Mouse (Mus musculus): ENCODE results near the gene Elovl2.
A peak's percentile ranks its signal among the peaks of the same experiment; 100 is the strongest.
"Not testable (repeated sequence)": the region's sequence is repeated elsewhere in the genome, so short reads cannot be mapped to it uniquely, and the experiment has no call there.

The Elovl2 gene

DNA sequence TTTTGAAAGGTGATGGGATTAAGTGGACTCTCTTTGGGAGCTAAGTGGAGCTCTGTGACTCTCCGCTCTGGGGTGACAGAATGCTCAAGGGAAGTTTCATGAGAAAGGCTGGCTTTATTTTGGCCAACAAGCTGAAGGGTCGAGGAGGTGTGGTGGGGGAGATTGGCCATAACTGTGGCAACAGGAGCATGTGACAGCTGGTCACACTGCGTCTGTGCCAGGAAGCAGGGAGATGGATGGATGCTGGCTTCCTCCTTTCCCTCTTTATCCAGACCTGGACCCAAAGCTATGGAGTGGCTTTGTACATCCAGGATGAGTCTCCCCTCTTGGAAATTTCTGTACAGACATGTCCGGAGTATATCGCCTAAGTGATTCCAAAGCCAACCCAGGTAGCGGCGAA is 13.0 kb upstream of the Elovl2 start:
- DNase-seq (ENCODE audit: low read depth), result no peak

DNA sequence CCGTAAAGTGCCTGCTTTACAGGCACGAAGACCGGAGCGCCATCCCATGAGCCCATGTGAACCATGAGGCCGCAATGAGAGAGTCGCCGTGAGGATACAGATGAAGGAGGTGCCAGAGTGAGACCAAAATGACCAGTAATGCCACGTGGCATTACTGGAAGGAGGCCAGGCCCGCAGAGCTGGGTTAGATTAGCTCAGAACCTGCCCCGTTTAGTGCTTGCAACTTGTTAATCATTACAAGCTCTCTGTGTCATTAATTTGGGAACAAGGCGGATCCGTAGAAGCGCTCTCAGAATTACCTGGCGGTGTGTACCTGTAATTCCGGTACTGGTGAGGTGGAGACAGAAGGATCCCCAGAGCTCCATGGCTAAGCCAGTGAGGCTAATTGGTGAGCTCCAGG is 12.0 kb upstream of the Elovl2 start:
- no peak for DNase-seq (ENCODE audit: low read depth)

DNA sequence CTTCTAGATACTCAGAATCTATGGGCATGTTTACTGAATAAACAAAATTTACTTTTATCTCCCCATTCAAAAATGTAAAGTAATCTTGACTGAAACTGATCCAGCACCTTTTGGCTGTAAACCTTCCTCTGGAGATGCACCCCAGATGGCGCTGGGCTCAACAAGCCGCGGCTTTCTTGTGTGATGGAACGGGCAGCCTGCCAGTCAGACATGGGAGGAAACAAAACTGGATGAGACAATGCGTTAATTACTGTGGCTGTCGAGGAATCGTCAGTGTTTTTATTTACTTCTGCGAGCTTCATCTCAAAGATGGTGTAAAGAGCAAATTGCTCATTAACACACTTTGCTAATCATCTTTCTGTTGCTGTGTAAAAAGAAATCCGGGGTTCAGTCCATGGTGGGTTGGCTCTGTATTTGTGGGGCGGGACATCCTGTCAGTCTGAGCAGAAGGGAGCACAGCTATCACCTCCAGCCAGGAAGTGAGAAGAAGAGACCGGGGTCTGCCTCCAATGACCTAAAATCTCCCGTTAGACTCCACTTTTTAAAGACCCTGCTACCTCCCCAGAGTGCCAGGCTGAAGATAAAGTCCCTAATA is 11.3 kb upstream of the Elovl2 start:
- no peak for DNase-seq (ENCODE audit: low read depth)

DNA sequence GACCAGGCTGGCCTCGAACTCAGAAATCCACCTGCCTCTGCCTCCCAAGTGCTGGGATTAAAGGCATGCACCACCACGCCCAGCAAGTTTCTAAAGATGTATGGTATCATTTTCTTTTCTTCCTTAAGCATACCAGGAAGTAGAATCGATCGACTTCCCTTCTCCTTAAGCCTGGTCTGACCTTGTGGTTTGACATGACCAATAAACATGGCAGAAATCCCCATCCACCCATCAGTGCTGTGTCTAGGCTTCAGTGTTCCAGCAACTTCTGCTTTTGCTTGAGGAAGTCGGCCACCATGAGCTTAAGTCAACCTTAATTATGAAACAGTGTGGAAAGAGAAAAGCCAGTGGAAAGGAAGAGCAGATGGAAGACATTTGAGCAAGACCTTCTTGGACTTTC is 10.1 kb upstream of the Elovl2 start:
- DNase-seq (ENCODE audit: low read depth), result no peak

DNA sequence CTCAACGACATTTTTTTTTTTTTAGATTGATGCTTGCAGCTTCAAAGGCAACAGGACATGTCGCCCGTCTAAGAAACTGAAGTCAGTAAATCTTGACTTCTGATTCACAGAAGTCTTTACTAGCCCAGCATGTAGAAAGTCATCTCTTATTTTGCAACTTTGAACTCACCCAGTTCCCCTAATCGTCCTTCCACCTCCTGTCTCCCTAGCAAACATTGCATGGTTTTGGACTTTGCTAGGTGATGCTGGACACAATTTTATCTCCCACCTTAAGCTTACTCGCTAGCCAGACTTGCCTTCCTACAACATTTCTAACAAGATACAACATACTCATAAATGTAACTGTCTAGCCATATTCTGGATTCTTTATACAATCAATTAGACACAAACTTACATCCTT is 7.9 kb upstream of the Elovl2 start:
- no peak for DNase-seq (ENCODE audit: low read depth)

DNA sequence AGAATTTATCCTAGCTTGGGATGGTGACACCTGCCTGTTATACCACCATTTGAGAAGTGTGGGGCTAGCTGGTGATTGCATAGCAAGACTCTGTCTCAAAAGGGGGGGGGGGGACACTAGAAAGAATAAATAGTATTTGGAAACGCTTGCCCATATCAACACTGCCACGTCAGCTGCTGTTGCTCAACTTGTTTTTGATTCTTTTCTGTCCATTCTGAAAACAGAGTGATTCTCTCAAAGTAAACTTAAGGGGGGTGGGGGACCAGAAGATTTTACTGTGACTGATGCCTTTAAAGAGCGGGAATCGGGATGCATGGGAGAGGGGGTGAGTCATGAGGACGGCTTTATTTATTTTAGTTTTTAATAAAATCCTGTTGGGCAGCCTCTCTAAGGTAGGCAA is 6.3 kb upstream of the Elovl2 start:
- DNase-seq (ENCODE audit: low read depth), result peak; percentile 2

DNA sequence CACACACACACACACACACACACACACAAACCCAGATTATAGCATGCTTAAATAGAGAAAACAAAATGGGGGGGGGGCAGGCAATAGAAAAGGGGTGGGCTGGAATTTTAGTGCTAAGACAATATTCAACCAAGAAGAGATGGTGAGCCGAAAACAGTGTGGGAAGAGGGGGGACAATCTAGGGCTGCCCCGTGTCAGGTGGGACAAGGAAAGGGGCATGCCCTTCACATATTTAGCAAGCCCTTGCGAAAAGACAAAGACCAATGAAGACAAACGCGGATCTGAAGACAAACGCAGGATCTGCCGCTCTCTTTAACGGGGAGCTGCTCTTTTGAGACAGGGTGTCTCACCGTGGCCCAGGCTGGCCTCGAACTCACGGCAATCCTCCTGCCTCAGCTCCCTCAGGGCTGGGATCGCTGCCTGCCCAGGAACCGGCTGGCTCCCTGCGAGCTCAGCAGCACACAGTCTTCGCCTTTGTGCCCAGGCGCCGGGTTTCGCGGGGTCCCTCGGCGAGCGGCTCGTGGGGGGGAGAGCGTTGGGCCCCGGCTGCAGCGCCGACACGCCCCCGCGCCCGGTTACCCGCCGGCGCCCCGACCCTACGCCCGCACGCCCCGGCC is 410 bp downstream of the Elovl2 start:
- no peak for DNase-seq (ENCODE audit: low read depth)

DNA sequence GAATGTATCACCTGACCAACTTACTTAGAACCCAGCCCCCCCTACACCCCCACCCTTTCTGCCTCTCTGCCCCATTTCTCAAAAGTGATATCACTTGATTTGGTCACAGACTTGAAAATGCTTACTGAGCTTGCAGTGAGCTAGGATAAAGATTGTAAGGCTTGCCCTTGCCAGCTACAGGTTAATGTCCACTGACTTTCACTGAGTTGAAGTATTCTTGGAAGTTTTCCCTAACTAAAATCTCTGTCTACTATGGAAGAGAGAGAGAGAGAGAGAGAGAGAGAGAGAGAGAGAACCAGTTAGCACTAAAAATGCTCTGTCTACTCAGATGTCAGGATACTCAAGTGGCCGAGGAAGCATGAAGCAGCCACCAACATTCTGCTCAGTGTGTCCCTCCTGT is 1.1 kb downstream of the Elovl2 start:
- no peak for DNase-seq (ENCODE audit: low read depth)

DNA sequence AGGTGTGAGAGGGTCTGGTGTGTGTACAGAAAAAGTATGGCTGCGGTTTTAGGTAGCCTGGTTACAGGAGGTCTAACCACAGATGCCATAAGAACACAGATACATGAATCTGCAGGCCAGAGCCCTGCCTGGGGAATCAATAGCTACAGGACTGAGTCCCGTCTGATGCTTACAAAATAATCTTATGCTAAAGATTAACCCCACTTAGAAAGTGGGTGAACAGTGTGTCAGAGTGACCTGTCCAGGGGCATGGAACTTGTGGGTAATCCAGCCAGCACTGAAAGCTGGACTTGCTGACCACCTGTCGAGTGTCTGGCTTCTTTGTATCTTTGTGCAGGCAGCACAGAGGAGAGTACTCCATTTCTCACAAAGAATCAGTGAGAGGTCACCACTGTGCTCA is 4.0 kb downstream of the Elovl2 start:
- DNase-seq (ENCODE audit: low read depth), result no peak

DNA sequence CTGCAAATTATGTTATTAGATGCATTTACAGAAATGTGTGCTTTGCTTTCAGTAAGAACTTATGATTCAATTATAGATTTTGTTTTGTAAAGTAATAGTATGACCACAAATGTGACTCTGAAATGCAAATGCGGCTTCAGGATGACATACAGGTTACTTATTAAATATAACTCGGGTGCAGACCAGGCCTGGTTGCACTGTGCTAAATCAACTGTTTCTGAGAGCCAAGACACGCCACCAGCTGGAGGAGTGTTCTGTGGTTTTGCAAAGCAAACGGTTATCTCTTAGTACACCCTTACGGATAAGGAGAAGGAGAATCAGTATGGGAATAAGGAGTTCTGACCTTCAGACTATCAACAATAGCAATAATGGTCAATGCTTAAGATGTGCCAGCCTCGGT is 4.5 kb downstream of the Elovl2 start:
- no peak for DNase-seq (ENCODE audit: low read depth)

DNA sequence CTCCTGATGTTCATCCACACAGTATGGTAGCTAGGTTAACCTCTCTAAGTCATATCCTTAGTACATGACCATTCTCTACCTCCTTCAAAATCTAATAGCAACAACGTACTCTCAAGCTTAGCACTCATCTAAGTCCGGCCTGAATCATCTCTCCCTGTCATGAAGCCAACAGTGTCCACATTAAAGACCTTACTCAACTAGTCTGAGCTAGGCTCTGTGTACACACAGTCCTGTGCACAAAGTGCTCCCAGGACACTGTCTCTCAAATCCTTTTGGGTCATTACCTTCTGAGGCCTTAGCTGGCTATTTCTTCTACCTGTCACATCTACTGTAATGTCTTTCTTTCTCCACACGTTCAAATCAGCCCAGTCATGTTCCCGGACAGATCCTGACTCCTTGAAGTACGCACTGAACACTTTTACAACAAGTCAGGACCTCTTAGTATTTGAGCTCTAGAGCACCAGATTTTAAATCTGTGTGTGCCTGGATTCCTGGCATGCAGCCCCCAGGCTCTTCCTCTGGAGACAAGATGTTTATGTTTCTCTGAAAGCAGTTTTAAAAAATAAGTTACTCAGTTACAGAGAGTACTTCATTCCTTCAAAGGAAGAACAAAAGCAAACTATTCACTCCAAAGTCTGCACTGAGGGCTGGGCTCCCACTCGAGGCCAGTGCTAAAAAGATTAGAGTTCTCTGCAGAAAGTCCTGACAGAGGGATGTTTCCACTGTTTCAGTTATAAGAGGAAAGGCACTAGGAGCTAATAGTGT is 7.5 kb downstream of the Elovl2 start:
- peak; percentile 9 for DNase-seq (ENCODE audit: low read depth)

DNA sequence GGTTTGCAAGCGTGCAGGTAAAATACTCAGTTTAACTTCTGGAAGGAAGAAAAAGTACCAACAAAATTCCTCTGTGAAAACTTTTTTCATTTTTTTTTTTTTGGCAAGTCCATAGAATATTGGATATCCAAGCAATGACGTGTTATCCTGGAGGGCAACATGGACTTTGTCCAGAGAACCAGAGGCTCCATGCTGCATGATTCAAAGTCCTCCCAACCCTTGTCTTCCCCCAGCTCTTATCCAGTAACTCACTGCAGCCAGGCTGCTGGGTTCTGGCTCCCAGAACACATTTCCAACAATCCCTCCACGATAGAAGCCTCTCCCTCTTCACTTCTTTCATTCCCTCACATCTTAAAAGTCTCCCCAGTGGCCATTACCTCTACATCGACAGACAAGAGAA is 8.9 kb downstream of the Elovl2 start:
- DNase-seq (ENCODE audit: low read depth), result peak; percentile 64

DNA sequence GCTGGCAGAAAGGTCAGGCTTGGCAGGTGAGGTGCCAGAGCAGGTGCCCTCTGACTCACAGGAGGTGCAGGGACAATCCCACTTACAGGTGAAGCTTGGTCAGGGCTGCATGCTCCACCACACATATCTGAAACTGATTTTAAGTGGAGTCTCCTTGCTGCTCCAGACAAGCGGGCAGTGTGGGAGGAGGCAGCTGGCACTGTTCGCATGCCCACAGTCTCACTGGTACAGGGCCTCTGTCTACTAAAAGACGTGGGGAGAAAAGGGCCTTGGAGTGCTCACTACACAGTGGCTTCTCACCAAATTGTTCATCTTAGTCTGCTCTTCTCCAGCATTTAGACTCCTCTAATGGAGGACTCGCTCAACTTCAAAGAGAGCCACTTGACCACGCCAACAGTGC is 14.0 kb downstream of the Elovl2 start:
- DNase-seq (ENCODE audit: low read depth), result no peak

DNA sequence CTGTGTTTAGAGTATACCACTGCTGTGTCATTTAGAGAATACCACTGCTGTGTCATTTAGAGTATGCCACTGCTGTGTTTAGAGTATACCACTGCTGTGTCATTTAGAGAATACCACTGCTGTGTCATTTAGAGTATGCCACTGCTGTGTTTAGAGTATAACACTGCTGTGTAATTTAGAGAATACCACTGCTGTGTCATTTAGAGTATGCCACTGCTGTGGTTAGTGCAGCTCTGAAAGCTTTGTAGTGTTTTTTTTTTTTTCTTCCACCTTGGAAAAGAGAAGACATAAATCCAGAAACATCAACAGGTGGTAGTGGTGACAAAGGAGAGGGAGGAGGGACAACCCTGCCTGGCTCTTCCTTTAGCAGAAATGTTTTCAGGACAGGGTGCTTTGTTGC is 14.6 kb downstream of the Elovl2 start:
- DNase-seq (ENCODE audit: low read depth), result not testable (repeated sequence)

DNA sequence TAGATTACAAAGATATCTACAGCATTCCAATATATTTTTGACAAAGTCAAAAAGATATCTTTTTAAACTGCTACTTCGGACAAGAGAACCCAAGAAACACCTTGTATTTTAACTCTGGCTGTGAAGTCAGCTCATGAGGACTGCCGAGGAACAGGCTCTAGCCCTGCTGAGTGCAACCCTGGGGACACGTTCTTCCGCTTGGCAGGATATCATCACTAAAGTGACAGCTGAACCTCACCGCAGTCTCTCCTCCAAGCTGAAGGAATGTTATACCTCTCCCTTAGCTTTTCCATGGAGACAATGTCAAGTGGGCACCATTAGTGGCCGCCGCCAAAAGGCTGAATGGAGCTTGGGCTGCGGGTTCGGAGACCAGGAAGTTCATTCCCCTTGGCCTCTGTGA is 16.5 kb downstream of the Elovl2 start:
- DNase-seq (ENCODE audit: low read depth), result no peak

DNA sequence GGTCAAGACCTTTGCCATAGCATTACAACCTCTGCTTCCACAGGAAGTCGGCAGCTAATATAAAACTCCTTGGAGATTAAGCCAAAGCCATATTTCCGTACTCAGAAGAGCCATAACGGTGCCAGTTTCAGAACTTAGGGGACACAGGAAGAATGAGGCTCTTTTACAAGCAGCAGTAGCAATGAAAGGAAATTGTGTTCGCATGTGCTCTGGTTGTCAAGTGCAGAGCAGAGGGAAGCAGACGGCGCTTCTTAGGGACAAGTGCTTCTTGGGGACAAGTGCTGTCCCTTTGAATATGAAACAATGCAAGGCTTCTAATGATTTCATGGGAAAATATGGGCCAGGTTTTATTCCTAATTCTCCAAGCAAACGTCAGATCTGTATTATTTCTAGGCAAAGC is 16.9 kb downstream of the Elovl2 start:
- no peak for DNase-seq (ENCODE audit: low read depth)

DNA sequence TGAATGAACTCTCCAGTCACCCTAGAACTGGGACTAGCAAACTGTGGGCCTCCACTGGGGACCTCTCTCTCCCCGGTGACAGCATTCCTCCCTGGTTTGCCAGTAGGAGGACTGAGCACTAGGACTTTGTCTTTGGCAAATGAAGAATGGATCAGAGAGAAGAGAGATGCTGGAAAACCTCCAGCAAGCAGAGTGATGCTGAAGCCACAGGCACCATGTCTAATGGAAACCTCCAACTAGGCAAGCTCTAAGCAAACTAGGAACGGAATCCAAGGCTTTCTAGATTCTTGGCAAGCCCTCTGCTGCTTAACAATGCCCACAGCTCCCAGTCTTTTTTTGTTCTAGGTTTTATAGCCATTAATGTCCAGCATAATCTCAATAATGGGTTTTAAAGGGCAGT is 19.3 kb downstream of the Elovl2 start:
- DNase-seq (ENCODE audit: low read depth), result no peak

DNA sequence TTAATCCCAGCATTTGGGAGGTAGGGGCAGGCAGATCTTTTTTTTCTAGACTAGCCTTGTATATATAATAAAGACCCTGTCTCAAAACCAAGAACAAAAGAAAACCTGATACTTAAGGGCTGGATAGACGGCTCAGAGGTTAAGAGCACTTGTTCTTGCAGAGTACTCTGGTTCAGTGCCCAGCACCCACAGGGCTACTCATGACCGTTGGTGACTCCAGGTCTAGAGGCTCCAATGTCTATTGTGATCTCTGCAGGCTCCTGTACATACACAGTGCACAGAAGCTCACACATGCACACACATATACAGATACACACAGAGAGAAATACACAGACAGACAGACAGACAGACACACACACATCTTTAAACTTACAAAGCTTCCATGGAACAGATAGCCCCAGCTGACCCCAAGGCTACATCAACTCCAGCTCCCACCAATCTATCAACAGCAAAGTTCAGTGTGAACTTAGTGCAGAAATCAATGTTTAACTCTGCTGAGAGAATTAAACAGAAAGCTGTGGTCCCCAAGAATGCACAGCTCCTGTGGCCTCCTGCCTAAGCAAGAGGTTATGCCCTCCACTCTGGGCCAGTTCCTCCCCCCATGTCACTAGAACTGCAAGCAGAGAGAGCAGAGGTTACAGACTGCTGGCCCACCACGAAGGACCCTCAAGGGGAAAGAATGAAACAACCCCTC is 24.4 kb downstream of the Elovl2 start:
- no peak for DNase-seq (ENCODE audit: low read depth)

DNA sequence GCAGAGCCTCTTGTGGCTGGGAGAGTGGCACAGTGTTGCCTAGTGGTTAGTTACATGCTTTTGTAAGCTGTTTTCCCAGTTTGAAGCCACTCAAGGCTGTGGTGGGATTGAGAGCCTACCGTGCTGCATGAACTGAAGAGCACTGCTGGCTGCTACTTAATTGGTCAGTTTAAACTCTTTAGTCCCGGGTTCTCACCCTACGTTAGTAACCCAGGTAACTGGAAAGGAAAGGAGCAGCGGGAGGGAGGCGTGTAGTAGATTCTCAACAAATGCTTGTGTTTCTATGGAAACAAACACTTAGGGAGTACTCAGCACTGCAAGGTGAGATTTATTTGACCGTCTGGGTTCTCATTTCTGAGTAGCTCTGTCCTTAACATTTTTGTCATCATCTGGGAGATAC is 32.3 kb downstream of the Elovl2 start:
- no peak for DNase-seq (ENCODE audit: low read depth)

DNA sequence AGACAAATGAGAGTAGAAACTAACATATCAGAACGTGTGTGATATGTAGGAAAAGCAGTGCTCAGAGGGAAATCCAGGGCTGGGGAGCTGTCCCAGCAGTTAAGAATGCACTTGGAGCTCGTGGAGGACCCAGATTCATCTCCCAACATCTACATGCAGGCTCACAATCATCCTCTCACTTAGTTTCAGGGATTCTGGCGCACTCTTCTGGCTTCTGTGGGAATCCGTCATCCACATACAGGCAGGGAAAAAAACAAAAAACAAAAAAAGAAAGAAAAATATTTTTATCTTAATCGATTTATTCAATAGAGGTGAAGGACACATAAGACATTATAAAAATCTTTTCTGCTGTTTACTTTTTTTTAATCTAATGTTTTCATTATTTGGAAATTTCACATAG is 61.8 kb downstream of the Elovl2 start:
- peak; percentile 4 for DNase-seq (ENCODE audit: low read depth)

DNA sequence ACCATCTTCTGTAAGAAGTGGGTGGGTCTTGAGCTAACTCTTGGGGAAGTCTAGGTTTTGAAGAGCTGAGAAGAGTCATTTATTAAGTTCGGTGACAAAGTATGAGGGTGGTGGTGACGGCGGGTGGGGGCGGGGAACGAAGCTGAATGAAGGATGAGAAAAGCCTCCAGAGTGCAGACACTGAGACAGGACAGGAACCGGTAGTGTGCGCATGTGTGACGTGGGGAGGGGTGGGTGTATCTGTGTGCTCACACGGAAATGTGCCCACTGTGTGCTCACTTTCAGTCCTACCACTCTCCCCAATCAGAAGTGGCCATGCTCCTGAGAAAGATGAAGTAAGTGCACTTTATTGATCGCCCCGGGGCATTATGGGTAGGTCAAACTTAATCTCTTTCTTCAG is 67.1 kb downstream of the Elovl2 start:
- no peak for DNase-seq (ENCODE audit: low read depth)

DNA sequence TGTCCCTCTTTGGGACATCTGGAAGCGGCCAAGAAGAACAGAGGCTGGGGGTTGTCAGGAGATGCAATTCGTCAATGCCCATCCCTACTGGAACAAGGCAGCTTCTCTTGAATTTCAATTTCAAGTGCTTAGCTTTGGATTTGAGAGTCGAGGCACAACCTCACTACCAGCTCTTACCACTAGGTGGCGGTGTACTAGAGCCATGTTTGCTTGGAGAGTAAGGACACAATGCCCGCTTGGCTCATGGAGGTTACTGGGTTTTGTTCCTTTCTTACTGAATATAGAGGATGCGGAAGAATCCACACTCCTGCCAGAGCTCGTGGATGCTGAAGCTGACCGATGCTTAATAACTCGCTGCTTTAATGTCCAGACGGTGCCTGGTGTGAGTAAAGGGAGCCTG is 73.9 kb downstream of the Elovl2 start:
- peak; percentile 78 for DNase-seq (ENCODE audit: low read depth)

DNA sequence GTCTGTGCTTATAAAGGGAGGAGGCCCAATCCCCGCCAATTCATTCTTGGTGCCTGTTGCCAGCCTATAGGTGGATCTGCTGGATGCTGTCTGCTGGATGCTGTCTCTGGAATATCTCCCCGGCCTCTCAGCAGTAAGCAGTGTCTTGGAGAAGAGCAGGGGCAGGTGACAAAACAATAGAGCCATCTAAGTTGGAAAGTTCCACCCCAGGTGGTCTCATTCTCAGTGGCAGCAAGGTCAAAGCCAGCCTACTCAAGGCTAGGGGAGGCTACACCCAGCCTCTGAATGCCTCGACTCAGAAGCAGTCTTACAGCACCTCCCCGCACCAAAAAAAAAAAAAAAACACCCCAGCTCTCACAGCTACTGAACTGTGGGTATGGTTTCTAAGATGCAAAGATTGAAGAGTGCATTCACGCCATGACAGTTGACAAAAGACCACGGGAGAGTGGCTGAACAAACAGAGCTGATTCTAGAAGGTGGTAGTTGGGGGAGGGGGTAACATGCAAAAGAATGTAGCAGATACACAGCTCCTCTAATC is 74.7 kb downstream of the Elovl2 start:
- DNase-seq (ENCODE audit: low read depth), result no peak
